Mouse (Mus musculus) cortical plate, adult 2 months (tissue): ENCODE measurements around the gene Frmd8.

Experiments
- CTCF ChIP-seq: fragments of 200-500 bp; IDR thresholded peaks from 2 replicates; pipeline ENCODE4 v1.5.1; 2011; ENCODE audit warnings: mild to moderate bottlenecking, control low read depth, low read length; ENCODE audit not compliant: insufficient read depth; ENCODE audit errors: extremely low read depth
- POLR2A ChIP-seq: fragments of 200-500 bp; IDR thresholded peaks from 2 replicates; pipeline ENCODE4 v1.6.1; 2011; ENCODE audit warnings: mild to moderate bottlenecking, low read length, control low read depth; ENCODE audit not compliant: insufficient read depth; ENCODE audit errors: extremely low read depth

GRCm38 (mm10) chr19:5881155-5881554, 6.1 kb upstream of the Frmd8 start:
- TF ChIP-seq CTCF (no peak), POLR2A (no peak)
